Mouse (Mus musculus) heart, postnatal 36 days (tissue): ENCODE results near the gene Prmt1. TPM values are rescaled to one million over a fixed set of nuclear protein-coding genes. Genes with fewer than 3 reads are reported as not detected.

Experiments used
- DNase-seq, 2 experiments: peaks; one replicate each; pipeline ENCODE4 v3.0.0; 2021 to 2022
- intact Hi-C: fragments of 180-260 bp; cut with DNase I; formaldehyde crosslinking; loops from one replicate; pipeline ENCODE4 v1.15.1; 2025
- total RNA-seq, 2 experiments: library from RNA; stranded (reverse); gene quantifications; 2 replicates each; pipeline ENCODE4 v1.2.3; 2021

Gene Prmt1
- total RNA-seq, 2 experiments from 2014 or later: 104 to 107 TPM

GRCm38 (mm10) chr7:44983944-44984832 is 2.2 kb downstream of the Prmt1 start:
- intact Hi-C loops: loop anchor here (5.0 kb wide), 4 partner anchors 68 to 153 kb away; partner anchors contain the start of genes Flt3l, Gm45713, Prr12 and Rps11
- DNase-seq: no peak

DNA sequence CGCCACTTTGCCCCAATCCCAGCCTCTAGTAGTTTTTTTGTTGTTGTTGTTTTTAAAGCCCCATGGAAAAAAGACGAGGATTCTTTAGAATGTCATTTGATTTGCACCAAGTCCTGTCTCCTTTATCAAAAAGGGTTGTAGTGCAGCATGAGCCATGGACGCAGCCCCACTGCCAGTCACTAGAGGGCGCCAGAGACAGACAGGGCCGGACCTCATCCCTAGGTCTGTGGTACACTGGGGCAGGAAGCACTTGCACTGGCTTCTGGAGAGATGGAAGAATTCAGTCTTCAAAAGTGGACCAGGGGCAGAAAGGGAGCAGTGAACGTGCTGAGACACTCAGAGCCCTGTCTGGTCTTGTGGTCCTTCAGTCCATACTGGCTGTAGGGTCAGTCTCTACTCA is 3.3 kb downstream of the Prmt1 start:
- intact Hi-C loops: loop anchor here (5.0 kb wide), 4 partner anchors 69 to 154 kb away; partner anchors contain the start of genes Flt3l, Gm45713, Prr12 and Rps11
- DNase-seq: peak; percentile 87 to 92

- intact Hi-C loops: loop anchor here (5.0 kb wide), 4 partner anchors 71 to 156 kb away; partner anchors contain the start of genes Flt3l, Gm45713, Prr12 and Rps11
- DNase-seq: no peak
These were observed 4.8 kb downstream of the Prmt1 start for GRCm38 (mm10) chr7:44981539-44981938.

- DNase-seq: no peak
- intact Hi-C loops: no loop called here
These were observed 8.1 kb downstream of the Prmt1 start for GRCm38 (mm10) chr7:44978300-44978699.

GRCm38 (mm10) chr7:44975117-44975419 is 11.3 kb downstream of the Prmt1 start:
- intact Hi-C loops: no loop called here
- DNase-seq: no peak

GRCm38 (mm10) chr7:44974383-44975116 is 11.8 kb downstream of the Prmt1 start, which contains the start of gene Cpt1c:
Gene Cpt1c, minus strand, starts transcription at chr7:44974851.
- peak; percentile 71 to 74 for DNase-seq
- intact Hi-C loops: no loop called here

DNA sequence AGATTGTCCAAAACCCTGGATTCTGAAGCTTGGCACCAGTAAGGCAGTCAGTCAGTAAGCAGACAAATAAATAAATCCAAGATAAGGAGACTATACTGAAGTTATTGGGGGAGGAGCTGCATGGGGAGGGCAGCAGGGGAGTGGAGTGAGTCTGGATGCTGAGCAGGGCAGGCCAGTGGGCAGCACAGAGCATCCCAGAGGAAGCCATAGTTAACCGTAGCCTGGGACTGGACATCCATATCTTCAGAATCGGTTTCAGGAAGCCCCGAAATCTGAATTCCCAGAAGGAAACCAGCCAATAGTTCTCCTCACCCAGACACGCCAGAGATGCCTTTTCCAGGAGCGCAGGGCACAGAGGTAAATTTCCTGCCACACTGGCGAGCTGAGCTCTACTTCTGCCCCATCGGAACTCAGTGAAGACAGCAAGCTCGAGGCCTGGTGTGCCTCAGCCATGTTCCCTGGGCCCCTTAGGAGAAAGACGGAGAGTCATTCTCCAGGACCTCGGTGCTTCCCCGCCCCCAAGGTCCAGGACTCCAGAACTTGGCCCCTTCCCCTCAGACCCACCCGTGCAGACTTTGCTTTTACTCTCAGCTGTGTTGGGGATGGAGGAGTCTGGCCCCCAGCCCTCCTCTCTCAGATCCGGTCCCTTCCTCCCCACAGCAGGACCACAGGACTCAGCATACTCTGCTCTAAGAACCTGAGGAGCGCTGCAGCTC is 12.8 kb downstream of the Prmt1 start:
- intact Hi-C loops: no loop called here
- no peak for DNase-seq

DNA sequence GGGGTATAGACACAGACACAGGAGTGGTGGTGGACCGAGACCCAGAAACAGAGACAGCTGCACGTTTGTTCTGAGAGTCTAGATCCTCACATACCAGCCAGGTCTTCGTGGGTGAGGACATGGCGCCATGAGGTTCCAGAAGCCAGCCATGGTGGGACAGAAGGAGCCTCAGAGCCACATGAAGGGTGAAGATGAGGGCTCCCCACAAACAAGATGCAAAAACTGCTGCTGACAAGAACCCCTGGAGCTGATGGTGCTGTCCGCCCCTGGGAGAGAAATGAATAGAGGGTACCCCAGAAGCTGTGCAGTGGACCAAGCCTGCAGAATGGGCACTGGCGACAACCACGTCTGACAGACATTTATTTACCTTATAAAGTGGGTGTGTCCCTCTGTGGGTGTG is 15.2 kb downstream of the Prmt1 start:
- intact Hi-C loops: no loop called here
- no peak for DNase-seq

DNA sequence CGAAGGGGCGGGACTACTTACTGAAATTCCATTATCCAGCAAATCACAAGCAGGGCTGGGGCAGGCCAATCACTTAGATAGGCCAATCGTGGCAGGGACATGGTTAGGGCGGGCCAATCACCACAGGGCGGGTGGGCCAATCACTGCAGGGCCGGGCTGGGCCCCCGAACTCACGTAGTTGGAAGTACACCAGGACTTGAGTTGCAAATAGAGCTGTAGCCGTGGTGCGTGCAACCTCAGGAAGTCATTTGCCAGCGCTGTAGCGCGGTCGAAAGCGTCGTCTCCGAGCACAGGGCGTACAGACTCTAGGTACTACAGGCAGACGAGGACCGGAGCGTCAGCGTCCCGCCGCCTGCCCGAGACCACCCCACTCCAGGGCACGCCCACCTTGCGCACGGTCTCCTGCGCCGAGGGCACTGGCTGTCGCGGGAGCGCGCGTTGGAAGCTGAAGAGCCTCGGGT is 16.1 kb downstream of the Prmt1 start:
- DNase-seq: peak; percentile 68 to 79
- intact Hi-C loops: no loop called here

GRCm38 (mm10) chr7:44966638-44967037 is 19.7 kb downstream of the Prmt1 start:
- DNase-seq: no peak
- intact Hi-C loops: no loop called here

GRCm38 (mm10) chr7:44965975-44966374 is 20.4 kb downstream of the Prmt1 start:
- intact Hi-C loops: no loop called here
- DNase-seq: no peak

DNA sequence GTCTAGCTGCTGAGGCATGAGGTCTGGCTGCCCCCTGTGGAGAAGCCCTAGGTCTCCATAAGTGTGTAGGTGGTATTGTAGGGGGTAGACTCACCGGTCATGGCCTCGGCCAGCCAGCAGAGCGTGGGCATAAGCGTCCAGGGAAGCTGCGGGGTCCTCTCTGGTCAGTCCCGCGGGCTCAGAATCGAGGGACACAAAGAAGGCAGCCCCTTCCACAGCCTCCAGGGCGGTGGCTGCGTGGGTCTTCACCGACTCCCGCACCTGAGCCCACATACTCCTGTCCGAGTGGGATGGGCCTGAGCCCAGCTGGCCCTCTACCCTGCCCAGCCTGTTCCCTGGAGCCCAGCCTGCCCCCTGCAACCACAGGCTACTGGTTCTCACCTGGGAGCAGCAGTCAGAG is 21.4 kb downstream of the Prmt1 start:
- intact Hi-C loops: no loop called here
- DNase-seq: no peak

DNA sequence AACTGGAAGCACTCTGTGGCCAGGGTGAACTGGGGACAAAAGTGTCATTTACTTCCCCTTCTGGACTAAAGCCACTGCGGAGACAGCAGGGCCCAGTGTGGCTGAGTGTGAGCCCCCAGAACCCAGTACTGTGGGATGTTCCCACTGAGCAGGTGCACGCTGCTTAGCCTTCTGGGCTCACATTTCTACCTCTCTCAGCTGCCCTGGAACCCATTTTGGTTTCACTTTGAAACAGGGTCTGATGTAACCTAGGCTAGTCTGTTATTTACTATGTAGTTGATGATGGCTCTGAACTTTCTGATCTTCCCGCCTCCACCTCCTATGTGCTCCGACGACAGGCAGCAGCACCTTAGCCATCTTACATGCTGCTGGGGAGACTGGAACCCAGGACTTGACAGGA is 23.5 kb downstream of the Prmt1 start:
- no peak for DNase-seq
- intact Hi-C loops: no loop called here

DNA sequence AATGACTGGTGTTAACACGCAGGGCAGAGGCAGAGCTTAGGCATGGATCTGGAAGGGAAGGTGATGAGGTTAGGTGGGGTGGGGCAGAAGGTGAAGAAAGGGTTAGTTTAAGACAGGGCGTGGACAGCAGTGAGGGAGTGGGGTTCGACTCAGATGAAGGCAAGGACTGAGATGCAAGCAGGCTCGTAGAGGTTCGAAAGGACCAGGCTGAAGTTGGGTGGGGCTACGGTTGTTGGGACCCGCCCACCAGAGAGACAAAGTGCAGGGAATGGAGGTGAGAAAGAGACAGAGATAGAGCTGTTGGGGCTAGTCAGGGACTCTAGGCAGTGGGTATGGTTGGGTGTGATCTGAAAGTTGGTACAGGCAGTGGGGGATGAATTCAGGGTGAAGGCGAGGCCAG is 24.0 kb downstream of the Prmt1 start:
- intact Hi-C loops: no loop called here

GRCm38 (mm10) chr7:44960512-44960910 is 25.9 kb downstream of the Prmt1 start:
- no peak for DNase-seq
- intact Hi-C loops: no loop called here

More for the DNA sequence above, 24.0 kb downstream of the Prmt1 start:
- DNase-seq: no peak

- intact Hi-C loops: loop anchor here (2.0 to 5.0 kb wide), 2 partner anchors 59 to 238 kb away; no protein-coding TSS in a partner anchor
- no peak for DNase-seq
These were observed 26.4 kb downstream of the Prmt1 start for GRCm38 (mm10) chr7:44959874-44960511.

- DNase-seq: no peak
- intact Hi-C loops: loop anchor here (2.0 to 5.0 kb wide), 2 partner anchors 58 to 237 kb away; no protein-coding TSS in a partner anchor
These were observed 27.1 kb downstream of the Prmt1 start for GRCm38 (mm10) chr7:44959281-44959680.

DNA sequence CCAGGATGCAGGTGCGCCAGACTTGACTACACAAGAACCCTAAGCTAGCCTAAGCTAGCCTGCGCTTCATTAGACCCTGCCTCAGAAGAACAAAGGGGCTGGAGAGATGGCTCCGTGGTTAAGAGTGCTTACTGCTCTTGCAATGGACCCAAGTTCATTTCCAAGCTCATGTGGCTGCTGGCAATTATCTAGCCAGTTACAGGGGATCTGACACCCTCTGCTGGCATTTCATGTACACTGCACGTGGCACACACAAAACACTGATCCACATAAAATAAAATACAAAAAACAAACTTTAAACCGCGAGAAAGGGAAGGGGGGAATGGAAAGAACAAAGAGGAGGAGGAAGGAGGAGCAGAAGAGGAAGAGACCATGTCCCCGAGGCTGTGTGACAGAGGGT is 28.2 kb downstream of the Prmt1 start:
- intact Hi-C loops: loop anchor here (2.0 to 5.0 kb wide), 2 partner anchors 57 to 236 kb away; no protein-coding TSS in a partner anchor
- peak; percentile 36 to 48 for DNase-seq

DNA sequence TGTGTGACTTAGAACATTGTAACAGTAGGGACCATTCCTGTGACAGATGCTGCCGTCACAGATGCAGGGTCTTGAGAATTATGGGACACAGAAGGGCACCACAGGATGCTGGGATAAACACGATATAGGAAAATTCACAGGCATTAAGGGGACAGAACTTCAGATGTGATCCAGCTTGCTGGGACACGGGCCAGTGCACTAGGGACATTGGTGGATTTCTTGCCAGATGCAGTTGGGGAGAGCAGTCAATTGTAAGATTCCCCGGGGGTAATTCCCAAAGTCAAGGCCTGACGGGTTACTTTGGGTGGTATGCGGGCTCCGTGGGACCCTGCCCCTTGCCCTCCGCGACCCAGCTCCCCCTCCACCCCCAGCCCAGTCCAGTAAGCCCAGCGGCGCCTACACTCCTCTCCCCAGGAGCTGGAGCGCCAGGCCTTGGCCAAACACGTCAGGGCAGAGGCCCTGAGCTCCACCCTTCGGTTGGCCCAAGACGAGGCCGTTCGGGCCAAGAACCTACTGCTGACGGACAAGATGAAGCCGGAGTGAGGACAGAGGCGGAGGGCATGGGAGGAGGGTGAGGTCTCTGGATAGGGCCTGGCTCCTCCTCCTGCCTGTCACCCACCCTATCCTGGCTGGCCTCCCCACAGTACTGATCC is 29.1 kb downstream of the Prmt1 start:
- DNase-seq: peak; percentile 64 to 66
- intact Hi-C loops: loop anchor here (5.0 kb wide), 1 partner anchor 235 kb away; no protein-coding TSS in a partner anchor
